Mouse (Mus musculus) gastrocnemius, postnatal 36 days (tissue): ENCODE measurements around the gene Pou6f2. TPM values are rescaled to one million over a fixed set of nuclear protein-coding genes. Genes with fewer than 3 reads are reported as not detected.

Source experiments
- DNase-seq, 2 experiments: peaks; one replicate each; pipeline ENCODE4 v3.0.0; 2022
- intact Hi-C: fragments of 180-260 bp; cut with DNase I; formaldehyde crosslinking; loops from one replicate; pipeline ENCODE4 v1.15.1; 2025
- long read RNA-seq, 2 experiments: library from polyadenylated mRNA; stranded (forward); transcript quantifications; one replicate each; pipeline ENCODE4 v2.0.0; 2021
- total RNA-seq, 2 experiments: library from RNA; stranded (reverse); gene quantifications; 2 replicates each; pipeline ENCODE4 v1.2.3; 2021

Gene Pou6f2
- total RNA-seq = not detected
- long read RNA-seq, experiment 1 = 0 reads
- long read RNA-seq, experiment 2 = 0 reads

DNA sequence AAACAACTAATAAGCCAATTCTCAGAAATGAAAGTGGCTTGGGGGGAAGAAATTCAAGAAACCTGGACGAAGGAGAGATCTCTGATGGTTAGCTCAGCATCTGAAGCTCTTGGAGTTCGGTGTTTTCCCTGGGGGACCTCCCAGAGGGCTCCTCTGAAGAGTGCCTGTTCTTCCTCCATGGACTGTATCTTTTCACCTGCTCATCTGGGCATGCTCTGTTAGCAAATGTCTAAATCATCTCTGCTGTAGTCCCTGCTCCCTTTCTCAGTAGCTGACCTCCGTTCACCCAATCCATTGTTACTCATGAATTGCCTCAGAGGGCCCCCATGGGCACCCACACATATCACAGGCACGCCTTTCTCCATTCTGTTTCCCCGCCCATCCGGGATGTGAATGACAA, at the start of gene Pou6f2:
TSS of gene Pou6f2 (minus strand) at position 101 of the 400 bp plus-strand sequence.
- intact Hi-C loops = no loop called here
- DNase-seq = no peak

DNA sequence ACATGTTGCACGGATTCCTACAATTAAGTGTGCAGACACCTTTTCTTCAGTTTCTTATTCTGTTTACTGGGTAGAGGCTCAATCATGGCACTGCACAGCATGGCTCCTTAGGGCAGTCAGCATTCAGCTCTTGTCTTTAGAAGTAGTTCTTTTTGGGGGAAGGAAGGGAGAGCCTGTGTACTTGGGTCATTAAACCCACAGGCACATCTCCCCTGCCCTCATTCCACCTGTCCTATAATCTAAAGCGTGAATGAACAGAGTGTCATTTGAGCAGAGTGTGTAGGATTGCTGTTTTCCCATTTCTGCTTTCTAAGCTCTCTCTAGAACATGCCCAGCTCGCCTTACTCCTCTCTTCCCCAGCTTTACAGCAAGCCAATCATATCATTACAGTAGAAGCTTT, 42.4 kb upstream of the Pou6f2 start:
- intact Hi-C loops = no loop called here
- DNase-seq = no peak

DNA sequence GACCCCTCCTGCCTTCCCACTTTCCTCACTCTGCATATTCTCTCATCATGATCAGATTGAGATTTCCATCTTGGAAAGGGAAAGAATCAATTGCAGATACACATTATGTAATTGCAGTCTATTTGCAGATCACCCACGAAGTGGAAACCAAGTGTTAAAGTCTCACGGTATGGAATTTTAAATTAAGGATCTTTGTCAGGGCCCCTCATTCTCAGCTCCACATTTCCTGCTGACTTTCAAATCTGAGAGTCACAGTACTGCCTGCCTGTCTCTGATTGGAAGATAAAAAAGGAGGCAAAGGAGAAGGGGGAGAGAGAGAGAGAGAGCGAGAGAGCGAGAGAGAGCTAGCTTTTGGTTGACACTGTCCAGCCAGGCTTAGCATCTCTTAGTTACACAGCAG, 9.8 kb downstream of the Pou6f2 start:
- DNase-seq = no peak
- intact Hi-C loops = no loop called here

DNA sequence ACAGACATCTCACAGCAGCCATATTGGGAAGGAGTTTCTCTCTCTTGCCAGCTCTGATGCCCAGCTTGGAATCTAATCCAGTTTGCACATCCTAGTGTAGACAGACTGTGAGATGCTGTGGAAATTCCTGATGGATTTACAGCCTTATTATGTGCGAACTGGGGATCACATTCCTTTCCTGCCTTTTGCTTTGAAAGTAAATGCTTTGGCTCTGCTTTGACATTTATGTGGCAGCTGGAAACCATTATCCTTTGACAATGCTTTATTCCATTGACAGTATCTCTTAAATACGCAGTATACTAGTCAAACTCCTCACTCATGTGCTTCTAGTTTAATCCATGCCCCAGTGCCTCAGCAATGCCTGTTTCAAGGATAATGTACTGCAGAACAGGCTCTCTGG, 34.1 kb downstream of the Pou6f2 start:
- intact Hi-C loops = no loop called here
- no peak for DNase-seq

DNA sequence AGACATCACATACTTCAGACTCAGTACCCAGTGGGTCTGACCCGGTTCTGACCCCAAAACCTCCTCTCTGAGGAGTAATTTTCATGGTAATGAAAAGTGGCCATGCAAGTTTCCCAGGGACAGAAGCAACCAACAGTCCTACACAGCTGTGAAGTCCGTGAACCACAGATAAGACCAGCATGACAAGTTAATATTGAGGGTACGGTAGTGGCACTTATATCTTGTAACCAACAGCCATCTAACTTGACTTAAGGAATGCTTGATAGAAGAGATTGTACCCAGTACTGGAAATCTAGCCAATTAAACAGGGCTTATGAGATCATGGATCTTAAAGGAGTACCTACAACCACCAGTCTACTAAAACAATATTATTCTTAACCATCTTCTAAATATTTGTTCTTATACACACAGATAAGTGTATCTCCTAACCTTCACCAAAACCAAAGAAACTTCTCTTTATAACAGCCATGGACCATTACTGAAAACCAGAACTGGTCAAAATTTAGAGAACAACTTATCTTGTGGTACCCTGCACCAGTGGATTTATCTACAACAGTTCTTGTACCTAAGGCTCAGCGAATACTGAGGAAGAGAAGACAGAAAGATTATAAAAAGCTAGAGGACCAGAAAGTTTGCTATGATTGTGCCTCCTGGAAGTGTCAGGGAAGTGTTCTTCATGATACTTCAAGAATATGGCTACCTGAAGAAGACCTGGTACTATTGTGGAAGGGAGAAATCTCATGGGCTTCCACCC, 52.7 kb downstream of the Pou6f2 start:
- DNase-seq = no peak
- intact Hi-C loops = no loop called here

DNA sequence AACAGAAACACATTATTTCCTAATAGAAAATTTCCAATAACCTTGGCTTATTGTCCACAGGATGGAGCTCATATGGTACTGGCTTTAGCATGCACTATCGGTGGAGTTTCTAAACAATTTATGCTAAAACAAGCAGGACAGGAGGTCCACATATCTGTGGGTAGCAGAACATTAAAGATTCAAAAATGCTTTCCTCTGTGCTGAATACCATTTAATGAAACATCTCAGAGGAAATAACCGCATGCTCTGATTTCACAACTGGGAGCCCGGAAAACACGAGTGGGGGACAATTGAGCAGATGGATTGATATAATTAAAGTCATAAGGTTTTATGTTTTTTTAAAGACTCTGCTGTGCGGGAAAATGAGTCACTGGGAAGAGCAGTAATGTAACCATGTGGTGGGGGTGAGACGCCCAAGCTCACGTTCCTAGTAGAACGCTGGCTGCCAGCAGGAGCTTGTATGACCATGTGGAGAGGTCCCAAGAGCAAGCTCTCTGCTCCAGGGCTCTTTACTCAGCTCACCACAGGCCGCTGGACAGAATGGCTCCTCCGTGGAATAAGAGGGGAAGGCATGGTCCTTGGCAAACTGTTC, 58.5 kb downstream of the Pou6f2 start:
- no peak for DNase-seq
- intact Hi-C loops = no loop called here

DNA sequence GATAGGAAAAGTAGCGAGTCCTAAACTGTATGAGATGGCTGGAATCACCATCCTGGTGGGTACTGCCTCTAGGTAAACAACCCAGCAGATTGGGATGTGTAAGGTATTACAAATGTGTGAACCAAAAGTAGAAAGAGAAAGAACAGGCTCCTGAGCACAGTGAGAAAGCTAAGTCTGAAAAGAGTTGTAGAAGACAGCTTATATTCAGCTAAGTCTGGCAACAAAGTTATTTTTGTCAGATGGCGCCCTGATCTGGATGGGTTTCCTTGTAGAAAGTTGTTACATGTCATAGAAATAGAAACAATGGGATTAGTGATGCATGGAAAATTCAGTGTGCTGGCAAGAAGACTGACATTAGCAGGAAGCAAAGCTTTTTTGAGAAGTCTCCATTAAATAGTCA, 59.5 kb downstream of the Pou6f2 start:
- no peak for DNase-seq
- intact Hi-C loops = no loop called here

DNA sequence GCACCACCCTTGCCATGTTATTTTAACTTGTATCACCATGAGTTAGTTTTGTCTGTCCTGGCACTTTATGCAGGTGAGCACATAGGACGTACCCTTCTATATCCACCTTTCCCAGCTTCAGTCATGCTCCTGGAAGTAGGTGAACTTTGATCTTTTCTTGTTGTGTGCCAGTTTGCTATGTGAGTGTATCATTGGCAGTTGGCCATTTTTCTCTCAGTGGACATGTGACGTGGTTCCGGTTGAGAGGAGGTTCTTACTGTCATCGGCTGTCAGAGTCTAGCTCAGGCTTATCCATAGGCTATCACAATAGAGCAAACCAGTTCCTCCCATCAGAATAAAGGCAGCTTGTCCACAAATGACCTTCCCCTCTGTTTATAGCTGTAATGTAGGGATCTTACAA, 63.5 kb downstream of the Pou6f2 start:
- intact Hi-C loops = no loop called here
- DNase-seq = no peak

DNA sequence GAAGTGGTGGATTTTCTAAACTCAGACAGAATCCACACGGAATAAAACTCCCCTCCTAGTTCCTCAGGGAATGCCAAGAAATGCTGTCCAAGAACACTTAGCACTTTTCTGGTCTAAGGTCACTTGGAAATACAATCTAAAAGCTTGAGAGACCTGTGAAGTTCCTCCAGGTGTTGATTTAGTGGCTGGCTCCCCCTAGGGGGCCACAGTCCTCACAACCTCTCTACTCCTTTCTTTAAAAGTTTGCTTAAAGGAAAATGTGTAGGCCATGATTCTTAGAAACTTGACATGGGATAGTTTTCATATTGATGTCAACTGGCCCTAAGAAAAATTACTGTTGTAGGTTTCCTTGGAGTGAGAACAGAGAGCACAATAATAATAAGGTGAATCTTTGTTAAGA, 64.9 kb downstream of the Pou6f2 start:
- intact Hi-C loops = no loop called here
- no peak for DNase-seq

DNA sequence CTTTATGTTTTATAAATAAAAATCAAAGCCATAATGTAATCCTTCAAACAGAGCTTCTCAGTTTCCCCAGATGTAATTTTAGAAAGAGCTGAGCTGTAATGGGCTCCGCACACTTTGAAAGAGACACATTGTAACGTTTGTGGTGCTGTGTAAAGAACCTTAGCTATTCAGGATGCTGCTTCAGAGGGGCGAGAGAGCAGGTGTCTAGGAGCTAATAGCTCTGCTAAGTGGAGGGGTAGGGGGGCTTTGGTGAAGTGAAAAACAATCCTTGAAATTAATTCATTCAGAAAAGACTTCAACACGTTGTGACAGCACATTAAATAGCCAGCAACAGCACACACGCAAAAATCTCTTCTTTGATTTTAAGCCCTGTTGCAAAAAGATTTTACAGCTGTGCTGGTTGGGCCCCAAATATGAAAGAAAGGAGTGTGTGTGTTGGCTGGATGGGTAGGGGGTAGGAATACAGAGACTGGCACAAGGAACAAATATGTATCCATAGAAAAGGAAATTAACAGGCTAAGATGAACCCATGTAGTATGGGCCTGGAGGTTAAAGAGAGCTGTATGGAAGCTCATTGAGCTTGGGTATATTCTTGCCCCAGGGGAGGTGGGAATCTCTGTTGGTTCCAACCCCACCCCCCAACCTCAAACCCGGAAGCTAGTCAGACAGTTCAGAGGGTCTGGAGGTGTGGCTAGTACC, 73.4 kb downstream of the Pou6f2 start:
- intact Hi-C loops = no loop called here
- no peak for DNase-seq

DNA sequence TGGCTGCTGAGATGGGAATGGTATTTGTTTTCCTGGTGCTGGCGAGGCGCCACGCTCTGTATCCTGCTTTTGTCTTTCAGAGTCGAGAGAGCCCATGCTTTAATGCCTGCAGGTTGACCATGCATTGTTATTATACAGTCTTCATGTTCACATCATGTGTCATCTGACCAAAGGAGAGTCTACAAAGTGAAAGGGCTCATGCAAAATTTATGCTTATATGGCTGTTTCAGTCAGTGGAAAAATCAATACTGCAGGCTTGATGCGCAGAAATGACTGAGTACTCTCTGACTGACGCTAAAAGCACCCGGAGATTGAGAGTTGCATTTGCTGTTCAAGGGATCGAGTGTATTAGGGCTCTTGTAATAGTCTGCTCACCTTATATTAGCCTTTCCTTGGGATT, 74.1 kb downstream of the Pou6f2 start:
- no peak for DNase-seq
- intact Hi-C loops = no loop called here

DNA sequence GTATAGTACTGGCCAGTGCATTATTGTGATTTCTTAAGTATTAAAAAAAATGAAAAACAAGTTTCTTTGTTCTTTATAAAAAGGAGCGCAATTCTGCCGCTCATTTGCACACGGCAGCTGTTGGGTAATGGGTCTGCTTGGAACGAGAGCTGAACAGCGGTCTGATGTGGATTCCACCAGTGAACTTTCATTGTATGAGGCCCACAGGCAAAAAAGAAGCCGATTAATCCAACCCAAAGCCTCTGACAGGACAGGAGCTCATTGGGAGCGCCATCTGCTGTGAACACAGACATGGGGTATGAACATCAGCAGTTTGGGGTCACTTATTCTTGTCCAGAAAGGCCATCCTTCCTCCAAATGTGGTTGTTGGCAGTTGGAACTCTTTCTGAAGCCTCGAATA, 84.9 kb downstream of the Pou6f2 start:
- intact Hi-C loops = no loop called here

DNA sequence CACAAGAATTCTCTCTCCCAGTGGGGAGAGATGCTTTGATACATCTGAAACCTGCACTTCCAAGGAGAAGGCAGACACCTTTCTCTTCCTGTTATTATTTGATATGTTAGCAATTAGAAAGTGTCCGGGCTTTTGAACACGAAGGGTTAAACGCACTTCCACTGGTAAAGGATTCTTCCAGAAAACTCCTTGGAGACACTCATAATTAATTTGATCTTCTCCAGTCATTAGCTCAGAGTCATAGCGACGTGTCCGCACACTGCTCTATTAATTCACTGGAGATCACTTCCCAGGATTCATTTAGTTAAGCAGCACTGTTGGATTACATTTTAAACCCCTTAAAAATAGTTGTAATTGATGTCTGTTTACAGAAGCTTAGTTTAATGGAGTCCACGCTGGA, 88.5 kb downstream of the Pou6f2 start:
- DNase-seq = no peak
- intact Hi-C loops = no loop called here

More for the DNA sequence above, 84.9 kb downstream of the Pou6f2 start:
- no peak for DNase-seq

DNA sequence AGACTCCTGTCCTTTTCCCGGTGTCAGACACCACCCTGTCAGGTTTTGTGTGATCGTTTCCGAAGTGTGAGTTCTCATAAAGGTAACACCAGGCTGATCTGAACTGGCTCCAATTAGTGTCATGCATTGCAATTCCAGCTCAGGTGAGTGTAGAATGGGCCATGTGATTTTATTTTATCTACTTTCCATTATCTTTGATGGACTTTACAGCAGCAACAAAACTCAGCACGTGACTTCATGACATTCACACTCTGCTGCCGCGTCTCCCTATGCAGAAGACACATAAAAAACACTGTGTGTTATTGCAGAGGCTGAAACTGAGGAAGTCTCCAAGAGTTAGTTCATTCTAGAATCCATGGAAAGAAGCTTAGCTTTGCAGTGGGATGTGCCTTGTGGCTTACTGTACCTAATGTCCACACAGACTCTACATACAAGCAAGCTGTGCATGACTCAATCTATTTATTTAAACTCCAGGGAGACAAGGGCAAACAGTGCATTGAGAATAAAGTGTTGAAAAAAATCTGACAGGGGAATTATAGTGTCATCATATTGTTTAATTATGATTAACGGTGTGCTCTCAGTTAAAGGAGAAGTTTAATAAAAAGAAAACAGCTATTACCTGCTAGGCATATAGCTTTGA, 90.9 kb downstream of the Pou6f2 start:
- intact Hi-C loops = no loop called here
- no peak for DNase-seq

DNA sequence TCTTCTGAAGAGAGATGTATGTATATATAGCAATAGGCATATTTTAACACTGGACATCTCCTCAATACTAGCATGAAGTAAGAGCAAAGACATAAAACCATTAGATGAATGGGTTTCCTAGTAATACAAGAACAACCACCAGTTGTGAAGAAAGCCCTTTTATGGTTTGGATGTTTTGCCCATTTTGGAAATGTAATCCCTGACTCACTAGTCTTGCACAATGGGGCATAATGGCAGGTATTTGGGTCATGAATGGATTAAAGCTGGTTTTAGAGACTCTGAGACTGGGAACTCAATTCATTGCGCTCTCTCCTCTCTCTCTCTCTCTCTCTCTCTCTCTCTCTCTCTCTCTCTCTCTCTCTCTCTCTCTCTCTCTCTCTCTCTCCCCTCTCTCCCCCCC, 97.5 kb downstream of the Pou6f2 start:
- intact Hi-C loops = no loop called here
- DNase-seq = no peak

DNA sequence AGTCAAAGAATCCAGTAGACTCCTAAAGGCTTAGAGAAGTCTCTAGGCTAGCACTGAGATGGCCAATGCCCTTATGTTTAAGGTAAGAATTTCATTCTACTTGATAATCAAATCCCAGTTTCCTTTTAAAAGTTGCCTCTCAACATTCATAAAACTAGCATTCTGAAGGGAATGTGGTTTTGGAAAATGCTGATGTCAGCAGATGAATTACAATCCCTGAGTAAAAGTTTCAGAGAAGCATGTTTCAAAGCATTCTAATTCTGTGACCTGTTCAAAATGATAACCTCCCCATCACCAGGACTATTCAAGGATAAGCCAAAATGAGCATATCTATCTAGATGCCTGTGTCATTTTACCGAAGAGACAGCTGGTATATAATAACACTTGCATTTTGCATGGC, 104.0 kb downstream of the Pou6f2 start:
- DNase-seq = no peak
- intact Hi-C loops = no loop called here

DNA sequence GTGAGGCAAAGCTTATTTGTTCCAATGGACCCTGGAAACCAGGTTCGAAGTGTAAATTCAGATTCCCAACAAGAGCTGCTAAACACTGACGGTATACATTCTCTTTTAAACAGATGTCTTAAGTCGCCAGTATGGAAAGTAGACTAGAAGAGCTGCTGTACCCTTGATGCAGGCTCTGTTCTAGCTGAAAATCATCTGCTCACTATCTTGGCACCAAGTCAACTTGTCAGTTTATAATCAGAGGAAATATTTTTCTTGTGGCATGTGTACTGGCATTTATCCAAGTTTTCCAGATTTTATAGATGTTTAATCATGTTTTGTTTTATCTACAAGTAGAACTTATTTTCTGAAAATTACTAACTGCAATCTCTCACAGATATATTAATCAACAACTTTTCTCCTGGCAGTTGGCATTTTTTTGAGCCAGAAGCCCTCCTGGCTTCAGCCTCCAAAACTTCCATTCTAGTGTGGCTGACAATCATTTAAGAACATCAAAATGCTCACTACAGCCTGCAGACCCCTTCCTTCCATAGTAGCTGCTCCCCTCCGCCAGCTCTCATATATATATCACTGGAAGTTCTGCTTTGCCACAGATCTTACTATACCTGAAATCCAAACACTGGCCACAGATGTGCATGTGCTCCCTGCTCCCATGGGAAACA, 107.1 kb downstream of the Pou6f2 start:
- no peak for DNase-seq
- intact Hi-C loops = no loop called here

DNA sequence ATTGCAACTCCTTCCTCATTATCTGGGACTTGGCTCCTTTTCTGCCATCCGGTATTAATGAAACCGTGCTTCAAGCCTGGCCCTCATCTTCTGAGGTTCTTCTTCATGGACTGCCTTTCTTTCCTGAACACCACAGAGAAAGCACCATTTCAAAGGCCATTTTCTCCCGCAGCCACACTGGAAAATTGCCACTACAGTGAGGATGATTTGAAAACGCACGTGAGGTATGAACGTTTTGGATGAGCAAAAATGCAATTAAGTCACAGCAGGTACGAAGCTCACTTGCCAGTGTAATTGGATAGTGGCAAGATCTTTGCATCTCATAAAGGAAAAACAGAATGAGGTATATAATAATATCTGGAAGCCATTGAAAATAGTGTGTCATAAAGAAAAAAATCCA, 110.0 kb downstream of the Pou6f2 start:
- intact Hi-C loops = no loop called here
- DNase-seq = no peak

DNA sequence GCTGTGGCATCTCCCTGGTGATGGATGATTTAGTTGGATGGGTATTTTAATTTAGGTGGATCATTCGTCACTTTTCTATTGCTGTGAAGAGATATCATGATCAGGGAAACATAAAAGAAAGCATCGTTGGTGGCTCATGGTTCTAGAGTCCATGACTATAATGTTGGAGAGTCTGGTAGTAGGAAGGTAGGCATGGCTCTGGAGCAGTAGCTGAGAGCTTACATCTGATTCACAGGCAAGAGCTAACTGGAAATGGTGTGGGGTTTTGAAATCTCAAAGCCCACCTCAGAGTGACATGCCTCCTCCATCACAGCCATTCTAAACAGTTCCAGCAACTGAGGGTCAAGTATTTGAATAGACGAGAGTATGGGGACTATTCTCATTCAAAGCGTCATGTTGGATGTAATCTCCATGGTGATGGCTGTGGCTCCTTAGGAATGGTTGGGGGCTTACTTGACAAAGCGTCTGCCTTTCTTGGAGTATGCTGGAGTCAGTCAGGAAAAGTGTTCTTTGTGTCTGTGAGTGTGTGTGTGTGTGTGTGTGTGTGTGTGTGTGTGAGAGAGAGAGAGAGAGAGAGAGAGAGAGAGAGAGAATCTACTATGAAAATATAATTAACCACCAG, 115.0 kb downstream of the Pou6f2 start:
- intact Hi-C loops = no loop called here
- DNase-seq = no peak

DNA sequence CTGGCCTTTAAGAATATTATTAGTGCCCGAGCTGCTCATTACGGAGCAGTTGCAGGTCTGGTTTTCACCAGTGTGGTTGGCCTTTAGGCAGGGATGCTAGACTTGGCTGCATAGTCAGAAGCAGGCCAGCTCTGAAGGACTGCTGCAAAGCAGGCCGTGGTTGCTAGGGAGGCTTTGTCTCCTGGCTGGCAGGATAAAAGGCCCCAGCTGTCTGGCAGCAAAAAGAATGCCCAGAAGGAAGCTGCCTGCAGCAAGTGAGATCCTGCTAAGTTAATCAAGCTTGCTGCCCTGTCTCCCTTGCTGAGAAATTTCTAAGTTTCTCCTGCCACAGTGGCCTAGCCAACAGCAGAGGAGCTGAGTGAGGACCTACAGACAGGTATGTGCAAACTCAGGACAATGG, 116.4 kb downstream of the Pou6f2 start:
- DNase-seq = no peak
- intact Hi-C loops = no loop called here
